Mouse (Mus musculus): Measurements from ENCODE around the gene Fnbp1.

GRCm38 (mm10) chr2:31097276-31097675, 44.5 kb downstream of the Fnbp1 start:
- TF ChIP-seq CTCF (conservative IDR thresholded peaks at IDR 0.05; ENCODE audit: low read length) (no peak), NANOG (IDR thresholded peaks at IDR 0.05; ENCODE audit: borderline replicate concordance, low read length) (no peak)

All from E14TG2a.4 (cell line).